Mouse (Mus musculus): Measurements from ENCODE around the gene Gm5724.

The Gm5724 gene

DNA sequence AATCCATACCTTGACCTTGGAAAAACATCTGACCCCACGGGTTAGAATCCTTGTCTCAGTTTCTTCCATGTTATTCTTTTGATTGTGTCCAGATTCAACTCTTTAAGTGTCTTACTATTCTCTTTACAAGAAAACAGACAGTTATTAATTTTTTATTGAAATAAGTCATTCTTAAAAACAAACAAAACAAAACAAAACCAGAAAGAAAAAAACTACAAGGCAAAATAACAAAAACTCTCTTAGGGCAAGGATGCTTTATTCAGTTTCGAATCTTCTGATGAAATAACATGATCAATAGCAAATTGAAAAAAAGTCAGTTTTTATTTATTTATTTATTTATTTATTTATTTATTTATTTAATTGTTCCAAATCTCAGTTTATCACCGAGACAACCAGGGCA lies at the start of gene Gm5724:
Gene Gm5724 (minus strand): TSS at position 101 of the 400 bp plus-strand sequence.
- no peak for DNase-seq

DNA sequence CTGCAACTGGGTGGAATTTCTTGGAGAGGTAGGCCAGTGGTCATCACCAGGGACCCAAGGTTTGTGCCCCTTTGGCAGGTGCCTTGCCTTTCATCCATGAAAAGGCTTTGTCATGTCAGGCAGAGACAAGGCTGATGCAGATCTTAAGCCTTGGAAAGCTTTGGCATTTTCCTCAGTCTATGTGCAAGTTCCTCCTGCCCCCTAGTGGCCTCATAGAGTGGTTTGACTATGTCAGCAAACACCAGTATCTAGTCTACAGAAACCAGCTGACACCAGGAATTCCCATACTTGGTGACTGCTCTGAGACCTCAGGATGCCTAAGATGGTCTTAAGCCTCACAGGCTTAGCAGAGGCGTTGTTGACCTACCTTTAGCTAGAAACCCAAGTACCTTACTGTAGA lies 24.2 kb upstream of the Gm5724 start:
- no peak for DNase-seq

GRCm38 (mm10) chr6:141774476-141774875 lies 866 bp upstream of the Gm5724 start:
- no peak for DNase-seq

DNA sequence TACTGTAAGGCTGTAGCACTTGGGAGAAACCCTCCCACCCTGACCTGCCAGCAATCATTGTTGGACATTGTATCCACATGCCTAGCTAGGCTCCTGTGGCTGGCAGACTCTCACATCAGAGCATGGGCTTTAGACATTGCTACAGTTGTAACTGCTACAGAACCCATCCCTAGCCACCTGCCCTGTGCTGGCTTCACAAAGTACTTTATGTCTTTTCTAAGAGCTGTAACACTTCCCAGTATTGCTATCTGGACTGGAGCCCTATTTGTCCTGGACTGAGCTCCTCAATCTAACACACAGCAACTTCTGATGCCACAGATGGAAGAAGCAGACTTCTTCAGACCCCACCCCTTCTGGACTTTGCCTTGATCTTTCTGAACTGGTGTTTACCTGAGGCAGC lies 82.4 kb downstream of the Gm5724 start:
- no peak for DNase-seq

DNA sequence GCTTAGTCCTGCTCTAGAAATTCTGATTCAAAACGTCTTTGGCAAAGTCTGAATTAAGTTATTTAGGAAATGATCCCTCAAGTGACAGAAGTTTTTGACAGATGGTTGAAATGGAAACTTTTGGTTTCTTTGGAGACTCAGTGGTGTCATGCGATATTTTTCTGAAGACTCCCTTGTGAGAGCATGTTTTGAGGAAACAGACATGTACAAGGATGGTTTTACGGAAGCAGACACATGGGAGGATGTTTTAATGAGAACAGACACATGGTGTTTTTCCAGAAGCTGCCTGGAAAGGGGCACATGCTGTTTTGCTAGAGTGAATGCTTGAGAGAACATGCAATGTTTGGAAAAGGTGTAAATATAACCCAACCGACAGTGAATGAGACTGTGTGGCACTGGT lies 86.6 kb downstream of the Gm5724 start:
- DNase-seq: no peak
